Mouse (Mus musculus): ENCODE results near the gene Phf14.
"Not testable (repeated sequence)": the region's sequence is repeated elsewhere in the genome, so short reads cannot be mapped to it uniquely, and the experiment has no call there.

The Phf14 gene

GRCm38 (mm10) chr6:11907269-11908032 lies at the start of gene Phf14, which contains the start of gene Ndufa4:
Gene Phf14, plus strand, starts transcription at chr6:11907809.
Gene Ndufa4, minus strand, starts transcription at chr6:11907497.
- peak; percentile 94 to 96 for DNase-seq

GRCm38 (mm10) chr6:11875364-11875763 lies 32.2 kb upstream of the Phf14 start:
- not testable (repeated sequence) for DNase-seq

GRCm38 (mm10) chr6:11900809-11901310 lies 6.7 kb upstream of the Phf14 start:
- DNase-seq, result no peak

GRCm38 (mm10) chr6:11906890-11907268 lies 730 bp upstream of the Phf14 start:
- DNase-seq, result no peak

GRCm38 (mm10) chr6:11908170-11908569 lies 561 bp downstream of the Phf14 start:
- peak; percentile 9 to 20 for DNase-seq

- DNase-seq, result peak; percentile 92 to 94
Measured at GRCm38 (mm10) chr6:11925496-11926041, 18.0 kb downstream of the Phf14 start.

- peak; percentile 67 to 77 for DNase-seq
Measured at GRCm38 (mm10) chr6:11926082-11926595, 18.5 kb downstream of the Phf14 start.

- DNase-seq, result no peak
Measured at GRCm38 (mm10) chr6:11927485-11927884, 19.9 kb downstream of the Phf14 start.

GRCm38 (mm10) chr6:11933403-11933802 lies 25.8 kb downstream of the Phf14 start:
- DNase-seq, result peak; percentile 27 to 60

GRCm38 (mm10) chr6:11940895-11941294 lies 33.3 kb downstream of the Phf14 start:
- no peak for DNase-seq

GRCm38 (mm10) chr6:11942089-11942488 lies 34.5 kb downstream of the Phf14 start:
- DNase-seq, result no peak

- DNase-seq, result no peak
Measured at GRCm38 (mm10) chr6:11948100-11948499, 40.5 kb downstream of the Phf14 start.

GRCm38 (mm10) chr6:11960172-11960571 lies 52.6 kb downstream of the Phf14 start:
- DNase-seq, result no peak

- no peak for DNase-seq
Measured at GRCm38 (mm10) chr6:11993782-11994181, 86.2 kb downstream of the Phf14 start.

- DNase-seq, result peak in 1 of 2 experiments; percentile 25
Measured at GRCm38 (mm10) chr6:11998576-11998975, 91.0 kb downstream of the Phf14 start.

- no peak for DNase-seq
Measured at GRCm38 (mm10) chr6:11999506-11999905, 91.9 kb downstream of the Phf14 start.

- DNase-seq, result no peak
Measured at GRCm38 (mm10) chr6:12005455-12005854, 97.8 kb downstream of the Phf14 start.

GRCm38 (mm10) chr6:12006001-12006400 lies 98.4 kb downstream of the Phf14 start:
- DNase-seq, result no peak

GRCm38 (mm10) chr6:12012103-12012502 lies 104.5 kb downstream of the Phf14 start:
- no peak for DNase-seq

GRCm38 (mm10) chr6:12014035-12014434 lies 106.4 kb downstream of the Phf14 start:
- no peak for DNase-seq

GRCm38 (mm10) chr6:12014733-12015132 lies 107.1 kb downstream of the Phf14 start:
- DNase-seq, result no peak

GRCm38 (mm10) chr6:12019736-12020135 lies 112.1 kb downstream of the Phf14 start:
- no peak for DNase-seq

- DNase-seq, result no peak
Measured at GRCm38 (mm10) chr6:12020156-12020555, 112.5 kb downstream of the Phf14 start.

GRCm38 (mm10) chr6:12020738-12021137 lies 113.1 kb downstream of the Phf14 start:
- no peak for DNase-seq

Measured in cerebellum, postnatal 10 days (tissue).